Mouse (Mus musculus): Measurements from ENCODE around the gene Lyg2.
A peak's percentile ranks its signal among the peaks of the same experiment; 100 is the strongest.

The Lyg2 gene

DNA sequence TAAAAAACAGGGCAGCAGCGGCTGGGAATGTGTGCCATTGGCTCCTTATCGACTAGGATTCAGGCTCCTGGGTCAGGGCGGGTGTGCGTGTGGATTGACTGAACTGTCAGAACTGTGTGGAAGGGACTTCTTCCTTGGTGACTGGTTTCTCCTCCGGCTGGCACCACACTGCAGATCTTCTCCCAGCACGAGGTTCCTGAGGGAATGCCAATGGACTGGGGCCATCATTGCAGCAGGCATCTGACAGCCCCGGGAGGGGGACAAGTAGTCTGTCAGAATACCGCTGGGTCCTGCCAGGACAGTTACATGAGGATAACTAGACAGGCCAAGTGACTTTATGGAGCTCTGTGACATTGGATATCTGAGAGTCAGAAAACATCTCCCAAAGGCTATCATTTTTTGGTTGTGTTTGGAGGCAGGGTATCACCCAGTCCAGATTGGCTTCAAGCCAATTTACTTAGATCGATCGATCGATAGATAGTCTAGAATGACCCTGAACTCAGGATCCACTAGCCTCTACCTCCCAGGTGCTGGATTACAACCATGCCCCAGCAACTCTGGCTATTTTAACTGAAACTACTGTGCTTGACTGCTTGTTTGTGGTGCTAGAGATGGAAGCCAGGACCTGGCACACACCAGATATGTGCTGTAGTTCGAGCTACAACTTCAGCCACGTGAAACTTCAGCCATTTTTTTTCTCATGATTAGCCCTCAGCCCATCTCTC, 38.4 kb downstream of the Lyg2 start:
- DNase-seq = no peak

GRCm38 (mm10) chr1:37873157-37873556, 43.1 kb downstream of the Lyg2 start:
- DNase-seq = no peak

GRCm38 (mm10) chr1:37872131-37873067, 43.9 kb downstream of the Lyg2 start:
- peak; percentile 77 to 86 for DNase-seq

- peak; percentile 40 to 47 for DNase-seq
These were observed 44.6 kb downstream of the Lyg2 start, which contains the start of gene Lipt1 for GRCm38 (mm10) chr1:37871704-37872103. Gene Lipt1 (plus strand): TSS chr1:37871738.

DNA sequence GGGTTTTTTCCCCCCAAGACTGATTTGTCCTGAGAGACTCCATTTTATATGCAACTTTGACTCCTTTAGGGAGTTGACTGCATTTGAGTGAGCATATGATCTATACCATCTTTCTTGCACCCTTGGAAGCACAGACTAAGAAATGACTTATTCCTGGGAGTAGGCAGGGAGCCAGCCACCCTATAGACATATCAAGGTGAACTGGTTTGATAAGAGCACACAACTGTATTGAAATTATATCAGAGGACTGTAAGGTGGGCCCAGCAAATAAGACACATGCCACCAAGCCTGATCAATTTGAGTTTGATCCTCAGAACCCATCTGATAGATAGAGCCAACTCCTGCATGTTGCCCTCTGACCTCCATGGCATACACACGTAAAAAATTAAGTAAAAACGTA, 46.9 kb downstream of the Lyg2 start:
- DNase-seq = no peak

- no peak for DNase-seq
These were observed 47.7 kb downstream of the Lyg2 start for GRCm38 (mm10) chr1:37868640-37869039.

GRCm38 (mm10) chr1:37867684-37868322, 48.5 kb downstream of the Lyg2 start:
- no peak for DNase-seq

GRCm38 (mm10) chr1:37867056-37867455, 49.2 kb downstream of the Lyg2 start:
- DNase-seq = peak; percentile 46 to 65

- DNase-seq = no peak
These were observed 50.0 kb downstream of the Lyg2 start, which contains the start of gene Tsga10 for GRCm38 (mm10) chr1:37866286-37866685. Gene Tsga10 (minus strand): TSS chr1:37866429.

DNA sequence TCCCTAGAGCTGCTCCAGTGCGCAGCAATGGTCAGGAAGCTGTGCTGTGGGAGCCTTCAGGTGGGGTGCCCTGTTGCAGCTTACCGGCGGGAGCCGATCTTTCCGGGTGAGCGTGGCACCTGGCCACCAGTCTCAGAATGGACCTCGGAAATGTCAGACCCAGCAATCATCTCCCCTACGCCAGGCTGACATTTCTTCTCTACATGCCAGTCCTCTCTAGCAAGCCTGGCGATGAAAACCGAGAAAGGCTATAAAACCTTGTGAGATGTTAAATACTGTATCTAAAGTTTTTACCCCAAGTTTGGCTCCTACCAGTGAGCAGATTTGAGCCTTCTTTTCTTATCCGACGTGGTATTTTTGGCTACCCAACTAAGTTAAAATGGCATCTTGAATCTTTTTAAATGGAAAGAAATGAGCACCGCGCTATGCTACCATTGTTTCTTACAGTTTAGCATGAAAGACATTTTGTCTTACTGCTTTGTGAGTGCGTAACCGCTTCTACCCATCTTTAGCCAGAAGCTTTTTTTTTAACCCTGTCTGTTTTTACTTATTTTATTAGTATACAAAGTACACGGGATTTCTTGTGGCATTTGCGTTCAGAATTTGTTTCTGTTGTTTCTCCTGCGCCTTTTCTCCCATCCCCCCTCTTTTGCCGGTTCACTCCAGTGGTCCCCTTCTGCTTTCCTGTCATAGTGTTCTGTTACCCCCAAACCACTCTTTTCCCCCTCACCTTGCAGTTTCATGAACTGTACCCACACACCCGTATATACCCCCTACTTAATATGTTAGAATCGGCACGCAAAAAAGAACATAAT, 50.7 kb downstream of the Lyg2 start:
- DNase-seq = peak in 1 of 2 experiments; percentile 22

DNA sequence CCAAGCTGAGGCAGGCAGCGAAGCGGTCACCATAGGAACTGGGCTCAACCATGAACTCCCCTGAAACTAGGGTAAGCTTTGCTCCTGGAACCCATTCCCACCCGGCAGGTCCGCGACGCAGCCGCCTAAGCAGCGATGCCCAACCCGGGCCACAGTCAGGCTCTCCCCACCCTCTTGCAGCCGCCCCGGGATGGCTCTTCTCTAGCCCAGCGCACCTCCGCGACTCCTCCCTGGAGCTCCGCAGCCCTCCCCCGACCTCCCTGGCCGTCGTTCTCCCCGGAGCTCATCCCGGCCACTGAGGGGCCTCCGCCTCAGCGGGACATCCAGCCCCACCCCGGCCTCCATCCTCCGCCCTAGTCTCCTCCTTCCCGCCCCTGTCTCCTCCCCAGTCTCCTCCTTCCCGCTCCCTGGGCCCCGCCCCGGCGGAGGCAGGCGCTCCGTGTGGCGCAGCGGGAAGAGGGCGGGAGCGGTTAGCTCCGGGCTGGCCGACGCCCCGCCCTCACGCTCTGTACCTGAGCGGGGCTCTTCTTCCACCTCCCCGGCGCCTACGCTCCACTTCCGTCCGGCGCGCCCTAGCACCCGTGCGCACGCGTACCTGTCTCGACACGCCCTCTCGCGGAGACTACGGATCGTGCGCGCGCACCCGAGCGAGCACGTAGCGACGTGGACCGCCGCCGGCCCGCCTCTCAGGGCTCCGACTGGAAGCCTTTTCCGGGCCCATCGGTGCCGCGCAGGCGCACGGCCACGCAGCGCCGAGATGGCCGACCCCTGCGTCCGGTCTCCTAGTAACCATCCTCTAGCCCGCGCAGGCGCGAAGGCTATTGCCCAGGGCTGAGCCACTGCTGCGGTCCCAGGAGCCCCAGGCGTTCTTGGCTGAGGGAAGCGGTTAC, 51.5 kb downstream of the Lyg2 start:
- peak; percentile 100 for DNase-seq

All from cerebellum, postnatal 25 days (tissue).